Mouse (Mus musculus): ENCODE results near the gene Arhgap24.
"Not testable (repeated sequence)": the region's sequence is repeated elsewhere in the genome, so short reads cannot be mapped to it uniquely, and the experiment has no call there.

Arhgap24 gene

GRCm38 (mm10) chr5:102874605-102875298 is 393.6 kb downstream of the Arhgap24 start:
- no peak for DNase-seq (ENCODE audit: low spot score in 2 of 2)

GRCm38 (mm10) chr5:102875628-102876027 is 394.4 kb downstream of the Arhgap24 start:
- DNase-seq (ENCODE audit: low spot score in 2 of 2) = peak in 1 of 2 experiments; percentile 4

- DNase-seq (ENCODE audit: low spot score in 2 of 2) = no peak
Observed at GRCm38 (mm10) chr5:102888482-102889162, 407.4 kb downstream of the Arhgap24 start.

- DNase-seq (ENCODE audit: low spot score in 2 of 2) = no peak
Observed at GRCm38 (mm10) chr5:102889163-102889488, 407.9 kb downstream of the Arhgap24 start.

GRCm38 (mm10) chr5:102892226-102892625 is 411.0 kb downstream of the Arhgap24 start:
- DNase-seq (ENCODE audit: low spot score in 2 of 2) = no peak

GRCm38 (mm10) chr5:102898301-102898700 is 417.1 kb downstream of the Arhgap24 start:
- DNase-seq (ENCODE audit: low spot score in 2 of 2) = no peak

- no peak for DNase-seq (ENCODE audit: low spot score in 2 of 2)
Observed at GRCm38 (mm10) chr5:102899680-102900215, 418.6 kb downstream of the Arhgap24 start.

- DNase-seq (ENCODE audit: low spot score in 2 of 2) = no peak
Observed at GRCm38 (mm10) chr5:102901176-102901575, 420.0 kb downstream of the Arhgap24 start.

- no peak for DNase-seq (ENCODE audit: low spot score in 2 of 2)
Observed at GRCm38 (mm10) chr5:102903487-102903886, 422.3 kb downstream of the Arhgap24 start.

GRCm38 (mm10) chr5:102904066-102904465 is 422.9 kb downstream of the Arhgap24 start:
- DNase-seq (ENCODE audit: low spot score in 2 of 2) = no peak

- DNase-seq (ENCODE audit: low spot score in 2 of 2) = no peak
Observed at GRCm38 (mm10) chr5:102905441-102906211, 424.4 kb downstream of the Arhgap24 start.

- DNase-seq (ENCODE audit: low spot score in 2 of 2) = no peak
Observed at GRCm38 (mm10) chr5:102920199-102920598, 439.0 kb downstream of the Arhgap24 start.

GRCm38 (mm10) chr5:102926786-102927185 is 445.6 kb downstream of the Arhgap24 start:
- DNase-seq (ENCODE audit: low spot score in 2 of 2) = no peak

- DNase-seq (ENCODE audit: low spot score in 2 of 2) = no peak
Observed at GRCm38 (mm10) chr5:102930161-102930560, 449.0 kb downstream of the Arhgap24 start.

GRCm38 (mm10) chr5:102943864-102944630 is 462.9 kb downstream of the Arhgap24 start:
- not testable (repeated sequence) for DNase-seq (ENCODE audit: low spot score in 2 of 2)

GRCm38 (mm10) chr5:102946625-102947024 is 465.4 kb downstream of the Arhgap24 start:
- DNase-seq (ENCODE audit: low spot score in 2 of 2) = no peak

GRCm38 (mm10) chr5:102947061-102947711 is 466.0 kb downstream of the Arhgap24 start:
- no peak for DNase-seq (ENCODE audit: low spot score in 2 of 2)
